Mouse (Mus musculus) left cerebral cortex, postnatal 4 days (tissue): ENCODE data around the gene Pitpnb. TPM values are rescaled to one million over a fixed set of nuclear protein-coding genes. Genes with fewer than 3 reads are reported as not detected.

Experiments
- DNase-seq: peaks from one replicate; pipeline ENCODE4 v3.0.0-alpha.2; 2022
- intact Hi-C: fragments of 180-260 bp; cut with DNase I; formaldehyde crosslinking; loops from one replicate; pipeline ENCODE4 v1.15.1; 2025
- total RNA-seq, 2 experiments: library from RNA; stranded (reverse); gene quantifications; 2 replicates each; pipeline ENCODE4 v1.2.3; 2021

The Pitpnb gene
- total RNA-seq, 2 experiments from 2014 or later = 79.3 to 84.0 TPM

DNA sequence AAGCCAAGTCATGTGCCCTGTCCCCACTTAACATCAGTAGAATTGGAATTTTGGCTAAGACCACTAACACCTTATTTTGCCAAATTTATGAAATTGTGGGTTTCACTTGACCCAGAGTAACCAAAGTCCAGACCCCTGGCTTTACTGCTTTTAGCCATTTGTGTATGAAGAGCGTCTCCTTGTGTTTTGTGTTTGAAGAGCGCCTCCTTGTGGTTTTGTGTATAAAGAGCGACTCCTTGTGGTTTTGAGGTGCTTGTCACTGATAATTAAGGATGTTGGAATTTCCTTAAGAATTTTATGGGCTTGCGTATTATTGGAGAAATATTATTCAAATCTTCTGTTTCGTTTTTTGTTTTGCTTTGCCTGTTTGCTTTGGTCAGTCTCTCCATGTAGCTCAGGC lies 11.0 kb downstream of the Pitpnb start:
- DNase-seq = no peak
- intact Hi-C loops = no loop called here

DNA sequence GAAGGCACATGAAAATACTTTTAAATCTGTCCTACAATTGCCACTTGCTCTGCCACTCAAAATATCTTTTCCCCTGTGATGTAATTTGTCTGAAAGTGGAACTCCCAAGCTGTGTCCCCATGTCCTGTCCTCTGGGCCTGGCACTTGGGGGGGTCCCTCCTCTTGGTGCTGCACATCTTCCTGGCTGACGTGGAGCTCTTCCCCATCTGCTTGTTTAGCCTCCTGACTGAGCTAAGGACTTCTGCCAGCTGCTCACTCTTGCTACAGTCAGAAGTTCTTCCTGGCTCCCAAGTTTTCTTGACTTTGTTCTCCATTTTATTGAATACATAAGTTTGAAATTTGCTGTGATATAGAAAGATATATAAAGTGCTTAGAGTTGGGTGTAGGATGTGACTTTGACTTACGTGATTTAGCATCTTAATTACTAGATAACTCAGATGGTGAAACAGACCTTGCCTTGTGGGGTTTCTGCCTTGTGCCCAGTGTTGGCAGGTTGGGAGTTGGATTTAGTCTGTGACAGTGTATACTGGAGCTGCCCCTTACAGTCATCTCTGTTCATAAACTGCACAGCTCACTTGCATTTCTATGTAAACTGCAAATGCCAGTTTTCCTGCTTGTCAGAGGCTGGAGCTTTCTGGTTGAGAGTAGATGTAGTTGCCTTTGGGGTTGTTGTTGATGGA lies 14.3 kb downstream of the Pitpnb start:
- DNase-seq = no peak
- intact Hi-C loops = no loop called here

DNA sequence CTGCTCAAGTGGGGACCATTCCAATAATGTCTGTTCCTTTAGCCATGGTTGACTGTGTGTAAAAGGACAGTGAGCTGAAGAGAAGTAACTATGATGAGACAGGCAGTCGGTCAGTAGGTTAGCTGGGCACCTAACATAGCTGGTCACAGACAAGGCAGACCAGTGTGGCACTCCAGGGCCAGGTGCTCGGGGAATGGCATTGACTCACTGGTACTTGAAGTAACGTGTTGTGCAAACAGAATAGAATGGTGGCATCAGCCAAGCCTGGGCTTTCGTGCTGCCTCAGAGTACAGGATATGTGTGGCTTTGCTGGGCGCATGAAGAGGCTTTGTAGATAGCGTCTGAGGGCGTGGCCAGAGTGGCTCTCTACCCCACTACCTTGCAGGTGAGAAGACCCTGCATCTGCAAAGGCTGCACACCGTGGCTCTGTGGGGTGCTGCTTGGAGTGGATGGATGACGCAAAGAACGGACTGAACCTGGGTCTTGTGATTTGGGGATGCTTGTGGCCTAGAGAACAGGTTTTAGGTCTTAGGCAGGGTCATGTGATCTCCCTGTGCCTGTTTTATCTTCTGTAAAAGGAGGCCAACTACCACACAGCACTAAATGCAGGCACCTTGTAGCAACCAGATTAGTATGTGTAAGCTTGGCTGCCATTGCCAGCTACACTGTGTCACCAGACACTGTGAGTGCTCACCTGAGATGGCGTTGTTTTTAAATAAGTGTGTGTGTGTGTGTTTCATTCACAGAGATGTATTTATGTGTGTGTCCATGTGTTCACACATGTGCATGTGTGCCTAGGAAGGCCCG lies 26.5 kb downstream of the Pitpnb start:
- intact Hi-C loops = no loop called here

DNA sequence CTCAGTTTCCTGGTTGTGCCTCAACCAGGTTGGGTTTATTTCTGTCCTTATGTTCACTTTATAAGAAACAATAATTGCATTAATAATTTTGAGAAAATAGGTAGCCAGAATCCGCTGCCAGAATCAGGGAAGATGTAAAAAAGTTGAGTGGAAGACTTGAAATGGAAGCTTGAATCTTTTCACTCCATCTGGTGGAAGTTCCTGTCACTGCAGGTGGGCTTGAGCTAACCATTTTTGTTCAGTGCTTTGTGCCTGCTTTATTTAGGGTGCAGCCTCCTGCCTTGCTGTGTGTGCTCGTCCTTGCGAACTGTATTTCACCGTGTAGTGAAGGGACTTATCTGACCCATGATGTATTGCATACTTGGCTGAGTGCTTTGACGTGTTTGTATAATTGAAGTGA lies 30.0 kb downstream of the Pitpnb start:
- DNase-seq = no peak
- intact Hi-C loops = no loop called here

More for the DNA sequence above, 26.5 kb downstream of the Pitpnb start:
- no peak for DNase-seq

DNA sequence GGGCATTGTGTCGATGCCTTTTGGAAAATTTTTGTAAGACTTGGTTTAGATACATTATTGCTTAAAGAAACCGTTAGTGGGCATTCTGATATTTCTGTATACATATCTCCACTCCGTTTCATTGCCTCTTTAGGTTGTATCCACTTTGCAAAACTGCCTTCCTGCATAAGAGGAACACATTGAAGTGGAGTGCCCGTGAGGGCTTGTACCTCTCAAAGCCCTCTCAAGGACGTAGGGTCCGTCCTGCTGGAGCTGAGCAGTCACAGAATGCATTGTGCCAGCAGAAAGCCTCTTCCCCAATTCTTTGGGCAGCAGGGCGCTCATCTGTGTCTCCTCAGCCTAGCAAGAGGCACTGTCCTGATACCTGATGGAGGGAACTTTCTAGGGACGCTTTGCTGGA lies 30.5 kb downstream of the Pitpnb start:
- DNase-seq = no peak
- intact Hi-C loops = no loop called here

DNA sequence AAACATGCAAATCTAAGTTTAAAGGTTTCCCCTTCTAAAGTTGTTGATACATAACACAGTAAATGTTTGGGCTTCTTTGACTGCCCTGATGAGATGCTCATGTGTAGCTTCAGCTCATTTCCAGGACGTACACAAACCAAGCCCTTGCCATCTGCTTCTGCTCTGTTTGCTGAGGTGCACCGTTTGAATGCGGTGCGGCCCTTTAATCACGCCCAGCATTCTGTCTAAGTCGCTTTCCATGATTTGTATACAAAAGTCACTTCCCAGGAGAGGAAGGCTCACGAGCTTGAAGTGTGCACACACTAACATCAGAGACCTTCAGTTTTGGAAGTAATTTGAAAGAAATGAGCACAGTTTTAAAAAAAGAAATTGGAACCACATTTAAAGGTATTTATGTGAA lies 31.3 kb downstream of the Pitpnb start:
- intact Hi-C loops = no loop called here
- DNase-seq = no peak

DNA sequence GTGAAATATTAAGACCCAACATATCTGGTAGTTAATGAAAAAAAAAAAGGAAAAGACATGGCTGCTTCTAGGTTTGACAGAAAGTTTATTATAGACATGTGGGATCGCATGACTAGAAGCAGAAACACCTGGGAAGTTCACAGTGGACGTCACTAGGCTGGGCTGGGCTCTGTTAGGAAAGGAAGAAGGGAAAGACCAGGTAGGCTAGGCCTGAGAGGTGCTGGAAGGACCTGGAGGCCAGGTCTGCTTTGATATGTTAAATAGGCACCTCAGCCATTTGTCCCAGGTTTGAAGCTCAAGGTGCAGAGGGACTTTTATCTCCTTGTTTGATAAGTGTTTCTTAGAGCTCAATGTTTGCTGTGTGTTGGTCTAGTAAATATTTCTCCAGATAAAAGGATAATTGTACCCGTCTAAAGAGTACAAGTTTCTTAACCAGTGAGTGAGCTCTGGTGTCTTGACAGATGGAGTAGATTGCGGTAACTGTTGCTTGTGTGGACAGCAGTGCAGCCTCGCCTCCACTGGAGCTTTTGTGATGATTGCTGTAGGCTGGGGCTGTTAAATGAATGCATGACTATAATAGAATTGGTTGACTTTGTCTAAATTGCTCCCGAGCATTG lies 33.0 kb downstream of the Pitpnb start:
- intact Hi-C loops = no loop called here
- no peak for DNase-seq

DNA sequence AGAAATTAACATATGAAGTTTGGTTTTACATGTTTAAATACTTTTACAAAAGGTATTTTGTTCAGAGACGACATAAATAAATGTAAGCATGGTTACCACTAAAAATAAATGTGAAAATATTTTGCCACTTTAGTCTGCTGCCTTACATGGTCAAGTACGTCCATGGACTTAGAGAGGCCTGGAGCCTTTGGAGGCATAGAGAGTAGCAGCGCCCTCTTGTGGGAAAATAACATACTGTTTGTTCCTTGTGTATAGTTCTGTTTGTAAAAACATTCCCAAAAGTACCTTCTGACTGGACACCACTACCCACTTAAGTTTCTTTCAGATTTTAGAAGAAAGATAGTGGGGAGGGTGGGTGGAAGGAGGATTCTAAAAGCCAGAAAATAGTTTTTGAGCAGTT lies 34.0 kb downstream of the Pitpnb start:
- intact Hi-C loops = no loop called here
- peak; percentile 41 for DNase-seq

DNA sequence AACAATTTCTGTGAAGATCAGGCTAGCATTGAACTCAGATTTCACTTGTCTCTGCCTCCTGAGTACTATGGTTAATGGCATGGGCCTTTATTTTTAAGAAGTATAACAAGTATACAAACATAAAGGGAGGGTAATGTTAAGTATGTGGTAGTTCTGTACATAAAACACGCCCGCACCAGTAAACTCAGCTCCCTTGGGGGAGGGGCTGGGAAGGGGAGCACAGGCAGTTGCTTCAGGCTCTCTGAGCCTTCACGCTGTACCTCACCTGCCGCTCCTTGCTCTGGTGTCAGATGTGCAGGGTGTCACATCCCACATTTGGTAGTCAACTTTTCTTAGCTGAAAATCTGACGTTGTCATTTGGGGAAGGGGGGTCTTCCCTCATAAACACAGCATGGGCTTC lies 35.6 kb downstream of the Pitpnb start:
- intact Hi-C loops = no loop called here
- DNase-seq = no peak

DNA sequence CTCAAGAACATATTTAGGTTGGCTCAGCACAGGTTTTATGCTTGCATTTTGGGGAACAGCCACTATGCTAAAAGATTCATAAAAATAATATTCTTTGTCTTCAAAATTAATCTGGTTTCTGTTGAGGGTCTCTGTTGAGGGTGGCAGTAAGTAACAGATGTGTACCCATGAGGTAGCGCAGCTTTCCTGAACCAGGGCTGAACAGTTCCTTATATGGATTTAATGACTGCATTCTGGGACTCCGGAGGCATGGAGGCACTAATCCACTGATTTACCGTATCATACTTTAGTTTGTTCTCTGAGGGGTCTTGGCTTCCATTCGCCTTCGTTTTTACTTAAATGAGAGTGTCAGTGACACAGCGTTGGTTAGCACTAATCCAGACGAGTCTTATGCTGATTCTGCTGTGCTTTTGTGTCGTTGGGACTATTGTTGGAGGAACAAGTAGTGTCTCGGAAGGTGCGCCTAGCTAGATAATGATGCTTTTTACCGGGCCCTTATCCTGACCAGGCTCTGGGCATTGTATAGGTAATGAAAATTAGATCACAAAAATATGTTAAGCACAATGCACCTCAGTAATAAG lies 37.5 kb downstream of the Pitpnb start:
- intact Hi-C loops = no loop called here
- DNase-seq = no peak

DNA sequence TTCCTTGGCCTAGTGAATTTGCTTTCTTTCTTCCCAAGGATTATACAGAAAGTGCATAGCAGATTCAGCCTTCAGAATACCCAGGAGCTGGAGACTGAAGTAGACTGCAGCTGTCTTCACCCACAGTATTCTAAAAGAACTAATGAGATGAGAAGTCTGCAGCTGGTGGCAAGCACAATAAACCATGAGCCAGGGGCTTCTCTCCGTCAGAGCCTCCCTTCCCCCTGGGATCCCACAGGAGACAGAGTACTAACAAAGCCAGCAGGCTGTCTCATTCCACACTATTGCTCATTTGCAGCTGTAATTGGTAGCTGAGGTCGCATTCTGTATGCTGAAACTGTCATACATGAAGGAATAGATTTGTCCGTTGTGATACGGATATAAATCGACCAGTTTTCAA lies 38.0 kb downstream of the Pitpnb start:
- DNase-seq = no peak
- intact Hi-C loops = no loop called here

DNA sequence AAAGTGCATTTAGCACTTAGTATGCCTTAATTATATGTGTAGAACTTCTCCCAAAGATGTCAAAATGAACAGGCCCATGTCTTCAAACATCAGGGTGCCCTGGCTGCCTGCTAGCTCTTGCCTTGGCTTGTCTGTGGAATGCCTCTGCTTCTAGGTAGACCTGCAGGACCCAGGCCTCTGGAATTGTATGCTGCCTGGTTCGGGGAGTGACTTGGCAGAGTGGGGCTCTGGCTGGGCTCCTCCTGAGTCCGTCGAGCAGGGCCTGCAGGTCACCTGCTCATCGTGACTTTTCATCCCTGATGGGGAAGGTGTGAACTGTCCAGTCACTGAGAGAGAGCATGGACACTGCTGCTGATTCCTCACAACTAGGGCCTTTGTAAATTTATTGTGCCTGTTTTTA lies 45.1 kb downstream of the Pitpnb start:
- intact Hi-C loops = no loop called here

DNA sequence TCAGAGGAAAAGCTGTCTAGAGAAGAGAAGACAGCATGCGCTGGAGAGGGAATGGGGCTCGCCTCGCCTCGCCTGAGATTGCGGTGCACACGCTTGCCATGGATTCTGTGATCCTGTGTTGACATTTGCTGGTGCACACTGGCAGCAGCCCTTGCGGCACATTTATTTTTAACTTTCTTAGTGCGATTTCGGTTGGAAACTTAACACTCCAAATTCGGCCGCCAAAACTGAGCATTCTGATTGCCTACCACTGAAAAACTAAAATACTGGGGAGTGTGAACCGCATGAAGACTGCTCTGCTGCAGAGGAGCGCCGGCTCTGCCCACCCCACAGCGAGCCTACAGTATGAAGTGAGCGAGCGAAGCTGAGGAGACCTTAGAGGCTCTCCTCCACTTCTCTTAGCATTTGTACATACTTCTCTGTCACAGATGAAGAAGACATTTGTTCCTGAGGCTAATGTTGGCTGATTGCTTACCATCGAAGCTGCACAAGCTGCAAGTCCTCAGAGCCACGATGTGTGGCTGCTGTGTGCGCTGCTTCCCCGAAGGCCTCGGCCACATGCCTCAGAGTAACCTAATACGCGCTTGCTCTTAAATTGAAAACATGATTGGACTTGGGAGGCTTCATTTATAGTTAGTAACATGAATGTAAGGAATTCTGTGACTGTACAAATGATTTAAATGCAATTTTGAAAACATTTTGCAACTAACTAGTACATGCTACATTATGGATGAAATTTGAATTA lies 45.9 kb downstream of the Pitpnb start:
- DNase-seq = no peak
- intact Hi-C loops = no loop called here

More for the DNA sequence above, 45.1 kb downstream of the Pitpnb start:
- DNase-seq = no peak

DNA sequence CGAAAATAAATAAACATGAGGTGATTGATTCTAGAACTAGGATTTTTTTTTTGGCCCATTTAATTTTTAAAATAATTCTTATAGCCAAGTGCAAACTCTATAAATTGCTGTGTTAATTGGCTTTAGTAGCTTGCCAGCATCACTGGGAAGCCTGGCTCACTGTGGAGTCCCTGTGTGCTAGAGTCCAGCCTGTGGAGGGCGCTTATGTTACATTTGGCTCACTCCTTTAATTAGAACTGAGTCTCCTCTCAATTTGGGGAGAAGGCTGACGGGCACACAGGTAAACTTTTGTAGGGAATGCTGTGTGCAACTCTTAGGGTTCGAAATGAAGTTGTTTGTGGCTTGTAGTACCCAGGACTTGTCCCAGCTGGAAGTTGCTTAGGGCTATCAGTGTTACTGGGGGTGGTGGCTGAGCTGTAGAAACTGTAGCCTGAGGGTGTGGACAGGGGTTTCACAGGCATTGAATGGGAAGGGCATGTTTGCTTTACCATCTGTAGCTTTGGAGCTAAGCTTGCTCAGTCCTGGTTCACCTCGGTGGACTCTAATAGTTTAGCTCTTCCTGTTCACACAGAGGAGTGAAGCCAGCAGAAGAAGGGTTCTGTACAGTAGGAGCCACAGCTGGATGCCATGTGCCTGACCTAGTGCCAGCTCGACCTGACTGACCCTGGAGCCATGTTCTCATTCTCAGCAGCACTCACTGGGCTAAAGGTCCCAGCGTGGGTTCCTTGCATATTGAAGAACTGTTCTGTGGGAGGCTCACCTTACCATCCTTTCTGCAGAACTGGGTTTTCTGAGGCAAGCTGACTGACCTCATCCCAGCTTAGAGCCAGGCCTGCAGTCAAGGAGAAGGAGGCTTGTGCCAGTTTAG lies 47.8 kb downstream of the Pitpnb start:
- DNase-seq = no peak
- intact Hi-C loops = no loop called here

DNA sequence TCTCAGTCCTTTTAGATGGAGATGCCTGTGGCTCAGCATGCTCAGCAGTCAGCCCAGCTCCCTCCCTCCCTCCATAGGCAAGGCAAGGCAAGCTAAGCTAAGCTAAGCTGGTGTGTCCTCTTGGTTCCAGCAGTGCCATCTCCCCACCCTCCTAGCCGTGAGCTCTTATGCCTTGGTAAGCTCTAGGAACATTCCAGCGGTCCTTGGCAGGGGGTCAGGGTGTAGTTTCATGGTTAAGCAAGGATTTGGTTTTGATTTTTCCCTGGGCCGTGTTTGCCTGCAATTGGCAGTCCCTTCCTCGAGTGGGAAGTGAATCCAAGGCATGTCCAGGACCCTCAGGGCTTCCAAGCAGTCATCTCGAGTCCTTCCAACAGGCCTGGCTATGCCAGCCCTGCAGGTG lies 52.8 kb downstream of the Pitpnb start:
- intact Hi-C loops = no loop called here
- no peak for DNase-seq

DNA sequence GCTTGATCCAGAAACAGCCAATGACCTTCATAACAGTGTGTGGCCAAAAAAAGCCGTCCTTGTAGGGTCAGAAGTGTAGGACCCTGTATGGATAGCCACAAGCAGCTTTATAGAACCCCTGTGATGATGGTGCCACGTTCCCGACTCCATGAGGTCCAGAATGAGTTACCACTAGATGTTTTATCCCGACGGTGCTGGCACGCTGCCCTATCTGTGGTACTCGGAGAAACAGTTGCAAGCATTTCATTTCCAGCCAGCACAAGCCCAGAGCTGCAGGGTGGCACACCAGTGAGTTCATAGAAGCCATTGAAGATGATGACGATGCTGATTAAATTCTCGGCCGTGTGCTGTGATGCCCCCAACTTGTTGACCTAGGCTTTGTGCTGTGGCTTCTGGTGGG lies 60.3 kb downstream of the Pitpnb start:
- intact Hi-C loops = no loop called here
- no peak for DNase-seq

DNA sequence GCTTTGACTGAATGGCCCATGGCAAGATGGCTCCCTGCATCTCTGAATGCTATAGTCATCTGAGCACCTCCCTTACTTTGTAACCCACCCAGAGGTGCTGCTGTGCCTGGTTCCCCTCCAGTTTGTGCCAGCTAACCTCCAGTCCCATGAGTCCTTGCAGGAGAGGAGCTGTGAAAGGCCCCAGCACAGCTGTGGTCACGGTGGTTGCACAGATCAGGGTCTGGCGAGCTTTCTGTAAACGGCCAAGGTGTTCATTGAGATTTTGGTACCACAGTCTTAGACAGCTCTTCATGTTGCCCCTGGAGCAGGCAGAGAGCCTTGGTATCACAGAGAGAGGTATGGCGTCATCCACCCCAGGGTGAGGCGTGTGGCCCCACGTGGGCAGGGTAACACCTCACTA lies 60.9 kb downstream of the Pitpnb start:
- intact Hi-C loops = no loop called here
- DNase-seq = no peak

DNA sequence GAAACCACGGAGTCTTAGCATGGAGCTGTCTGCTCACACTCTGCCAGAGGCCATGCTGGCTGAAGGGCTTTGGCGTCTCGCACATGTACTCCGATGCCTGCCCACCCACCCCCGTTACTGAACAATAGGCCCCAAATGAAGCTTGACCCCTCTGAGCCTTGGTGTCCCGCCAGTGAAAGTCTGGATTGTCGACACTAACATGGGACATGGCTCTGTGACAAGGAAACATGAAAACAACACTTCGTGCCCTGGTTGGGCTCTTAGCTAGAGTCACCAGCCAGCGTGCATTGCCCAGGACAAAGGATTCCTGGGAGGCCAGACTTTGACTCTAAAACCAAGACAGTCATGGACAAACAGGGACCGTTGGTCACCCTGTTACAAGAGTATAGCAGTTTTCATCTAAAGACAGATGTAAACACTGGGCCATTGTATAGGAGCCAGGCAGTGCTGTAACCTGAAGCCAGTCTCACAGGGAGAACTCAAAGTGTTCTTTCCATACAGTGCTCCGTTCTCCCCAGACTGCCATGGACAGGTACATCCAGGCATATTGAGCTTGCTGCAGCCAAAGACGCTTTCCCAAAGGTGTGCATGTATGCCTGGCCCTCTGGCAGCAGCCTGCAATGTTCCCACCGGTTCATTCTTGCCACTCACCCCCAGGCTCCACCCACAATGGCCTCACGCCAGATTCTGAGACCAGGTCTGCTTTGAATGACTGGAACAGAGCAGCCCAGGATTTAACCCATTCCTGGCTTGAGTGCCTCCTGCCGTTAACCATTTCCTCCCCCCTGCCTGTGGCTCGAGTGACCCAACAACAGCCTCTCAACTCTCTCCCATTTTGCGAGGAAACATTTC lies 63.0 kb downstream of the Pitpnb start:
- peak; percentile 95 for DNase-seq
- intact Hi-C loops = no loop called here
